Mouse (Mus musculus) liver, embryonic 14.5 days (tissue): ENCODE results near the gene Svopl. TPM values are rescaled to one million over a fixed set of nuclear protein-coding genes. Genes with fewer than 3 reads are reported as not detected.

Experiments
- ATAC-seq: fragments of 200-750 bp; cut with Nextera tagmentation; 2 replicates; pipeline ENCODE4 v1.8.0; 2017; ENCODE audit warnings: moderate number of reproducible peaks, mild to moderate bottlenecking, moderate library complexity; ENCODE audit not compliant: insufficient read depth
- DNase-seq, 3 experiments: peaks; one replicate each; pipeline ENCODE4 v3.0.0-alpha.2; 2012 to 2013; ENCODE audit warnings: low read depth in 3 of 3, low spot score in 3 of 3
- H3K27ac ChIP-seq: fragments of 300-500 bp; sonication (generic); 2 replicates; pipeline ENCODE4 v1.5.1; 2014; ENCODE audit warnings: moderate library complexity, mild to moderate bottlenecking, control low read depth, inconsistent platforms
- H3K27me3 ChIP-seq: fragments of 300-500 bp; sonication (generic); 2 replicates; pipeline ENCODE4 v1.6.1; 2014; ENCODE audit warnings: mild to moderate bottlenecking, low read length, moderate library complexity; ENCODE audit not compliant: control insufficient read depth, insufficient read depth
- H3K36me3 ChIP-seq: fragments of 300-500 bp; sonication (generic); replicated peaks from 2 replicates; pipeline ENCODE4 v1.6.1; 2014; ENCODE audit warnings: low read depth; ENCODE audit not compliant: control insufficient read depth, insufficient read depth
- H3K4me1 ChIP-seq, 2 experiments: fragments of 200-500 bp in 1 of 2; fragments of 300-500 bp in 1 of 2; sonication (generic) in 1 of 2; replicated peaks; 2 replicates each; pipeline ENCODE4 v1.6.1; 2012 to 2014; ENCODE audit warnings: antibody characterized with exemption in 1 of 2, inconsistent platforms in 1 of 2, low read length in 1 of 2; ENCODE audit not compliant: control insufficient read depth in 2 of 2, insufficient read depth in 2 of 2
- H3K4me2 ChIP-seq: fragments of 300-500 bp; sonication (generic); 2 replicates; pipeline ENCODE4 v1.6.1; 2014; ENCODE audit warnings: low read depth, mild to moderate bottlenecking, control low read depth, moderate library complexity
- H3K4me3 ChIP-seq, 2 experiments: fragments of 200-500 bp in 1 of 2; fragments of 300-500 bp in 1 of 2; sonication (generic) in 1 of 2; 2 replicates each; pipeline ENCODE4 v1.5.1; 2012 to 2014; ENCODE audit warnings: low read depth in 2 of 2, low read length in 2 of 2, mild to moderate bottlenecking in 2 of 2, control low read depth in 1 of 2, inconsistent platforms in 1 of 2, moderate library complexity in 1 of 2; ENCODE audit not compliant: insufficient read depth in 1 of 2
- H3K9ac ChIP-seq: fragments of 300-500 bp; sonication (generic); replicated peaks from 2 replicates; pipeline ENCODE4 v1.6.1; 2014; ENCODE audit warnings: mild to moderate bottlenecking, control low read depth, moderate library complexity
- H3K9me3 ChIP-seq: fragments of 300-500 bp; sonication (generic); 2 replicates; pipeline ENCODE4 v1.6.1; 2016; ENCODE audit warnings: low read length, mixed read lengths; ENCODE audit not compliant: control insufficient read depth
- CTCF ChIP-seq: IDR thresholded peaks from 2 replicates; pipeline ENCODE4 v1.5.1; 2016; ENCODE audit warnings: antibody characterized with exemption, low read depth, control low read depth
- EP300 ChIP-seq: IDR thresholded peaks from 2 replicates; pipeline ENCODE4 v1.6.1; 2016; ENCODE audit warnings: antibody characterized with exemption, low read depth
- WGBS: fragments of 180-500 bp; shearing (Covaris S2); extraction: QIAGEN DNeasy Blood & Tissue Kit; methylation state at CpG from one replicate; pipeline ENCODE4 v1.1.7; 2014; ENCODE audit not compliant: insufficient replicate concordance; 5-methylcytosine and 5-hydroxymethylcytosine counted together
- polyA plus RNA-seq, 2 experiments: library from polyadenylated mRNA; depleted of rRNA in 1 of 2; stranded (reverse) in 1 of 2; unstranded in 1 of 2; fragments of >200 nt; fragmentation: Nextera tagmentation in 1 of 2; extraction: Ambion mirVana in 1 of 2; gene quantifications; 2 replicates each; pipeline versions ENCODE4 v1.2.1 to v1.2.3; 2012 to 2014

Gene Svopl
- polyA plus RNA-seq, 2 experiments = 0.04 TPM; not detected in 1

- ATAC-seq = no peak
- no peak overlapping the region for H3K9ac ChIP-seq
- 65% methylated on average over 11 of the region's 11 CpGs for WGBS
- H3K4me1 ChIP-seq = peaks cover 0 to 6% of the 10 kb centered on the region in 2 experiments; a peak in 3 of 4 replicates
- no peaks in the 10 kb centered on the region for H3K9me3 ChIP-seq
- no peak overlapping the region for H3K27ac ChIP-seq
- no peaks in the 10 kb centered on the region for H3K36me3 ChIP-seq
- no peak for DNase-seq
- no peaks in the 10 kb centered on the region for H3K27me3 ChIP-seq
- H3K4me2 ChIP-seq = no peak overlapping the region
- H3K4me3 ChIP-seq = no peak overlapping the region
- TF ChIP-seq CTCF (no peak), EP300 (no peak)
These were observed 35.0 kb upstream of the Svopl start for GRCm38 (mm10) chr6:38081727-38082341.

GRCm38 (mm10) chr6:38080364-38080763 lies 33.6 kb upstream of the Svopl start:
- DNase-seq (no peak), ATAC-seq (no peak)
- no peak overlapping the region for H3K9ac ChIP-seq
- H3K4me2 ChIP-seq = no peak overlapping the region
- no peaks in the 10 kb centered on the region for H3K27me3 ChIP-seq
- no peaks in the 10 kb centered on the region for H3K36me3 ChIP-seq
- no peak overlapping the region for H3K27ac ChIP-seq
- H3K9me3 ChIP-seq = no peaks in the 10 kb centered on the region
- no peak overlapping the region for H3K4me3 ChIP-seq
- H3K4me1 ChIP-seq = peaks cover 0 to 6% of the 10 kb centered on the region in 2 experiments; a peak in 3 of 4 replicates
- WGBS = 42% methylated on average over 4 of the region's 4 CpGs
- TF ChIP-seq EP300 = no peak
- TF ChIP-seq CTCF = no peak

GRCm38 (mm10) chr6:38073592-38073991 lies 26.8 kb upstream of the Svopl start:
- Histone ChIP-seq H3K36me3 (no peaks in the 10 kb centered on the region), H3K4me3 (no peak overlapping the region), H3K9me3 (no peaks in the 10 kb centered on the region), H3K27ac (no peak overlapping the region), H3K9ac (no peak overlapping the region), H3K27me3 (no peaks in the 10 kb centered on the region), H3K4me1 (peaks cover 12 to 18% of the 10 kb centered on the region in 2 experiments), H3K4me2 (no peak overlapping the region)
- ATAC-seq (no peak), DNase-seq (no peak)
- TF ChIP-seq CTCF (no peak), EP300 (no peak)
- WGBS = 70% methylated on average over 3 of the region's 3 CpGs

GRCm38 (mm10) chr6:38072137-38072796 lies 25.5 kb upstream of the Svopl start:
- ATAC-seq = peak; percentile 65
- Histone ChIP-seq H3K9me3 (no peaks in the 10 kb centered on the region), H3K4me2 (no peak overlapping the region), H3K27me3 (no peaks in the 10 kb centered on the region), H3K4me1 (peaks cover 12 to 18% of the 10 kb centered on the region in 2 experiments), H3K27ac (no peak overlapping the region), H3K4me3 (no peak overlapping the region), H3K9ac (no peak overlapping the region), H3K36me3 (no peaks in the 10 kb centered on the region)
- no peak for DNase-seq
- 42% methylated on average over 5 of the region's 5 CpGs for WGBS
- TF ChIP-seq EP300 (0 out of 2 replicates have a peak, but pooled peaks have one; percentile 12), CTCF (no peak)

- H3K27me3 ChIP-seq = no peaks in the 10 kb centered on the region
- no peak overlapping the region for H3K27ac ChIP-seq
- no peak overlapping the region for H3K9ac ChIP-seq
- no peaks in the 10 kb centered on the region for H3K9me3 ChIP-seq
- DNase-seq = peak in 1 of 3 experiments; percentile 15
- TF ChIP-seq EP300 (peak; percentile 52; the same call in 1 of the 2 replicates), CTCF (no peak)
- no peak overlapping the region for H3K4me2 ChIP-seq
- no peaks in the 10 kb centered on the region for H3K36me3 ChIP-seq
- 27% methylated on average over 4 of the region's 4 CpGs for WGBS
- ATAC-seq = peak; percentile 71; the same call in 1 of the 2 replicates
- H3K4me1 ChIP-seq = peaks cover 12 to 18% of the 10 kb centered on the region in 2 experiments
- no peak overlapping the region for H3K4me3 ChIP-seq
These were observed 24.5 kb upstream of the Svopl start for GRCm38 (mm10) chr6:38071256-38071655.
